Mouse (Mus musculus): ENCODE results near the gene Higd2a. TPM values are rescaled to one million over a fixed set of nuclear protein-coding genes. Genes with fewer than 3 reads are reported as not detected.

Gene Higd2a
- polyA plus RNA-seq, 1 experiment from 2014 or later = 127 TPM

- Histone ChIP-seq H3K9me3 (replicated peaks) (no peaks in the 10 kb centered on the region), H3K4me1 (peaks cover 32% of the 10 kb centered on the region), H3K4me3 (no peak overlapping the region), H3K9ac (no peak overlapping the region), H3K27me3 (replicated peaks) (no peaks in the 10 kb centered on the region; the same call in 1 of the 2 replicates), H3K4me2 (no peak overlapping the region), H3K36me3 (no peaks in the 10 kb centered on the region), H3K27ac (no peak overlapping the region)
- no peak for ATAC-seq
- WGBS (ENCODE audit: insufficient replicate concordance) = 37% methylated on average over 5 of the region's 5 CpGs
Measured at GRCm38 (mm10) chr13:54568380-54568779, 21.6 kb upstream of the Higd2a start.

GRCm38 (mm10) chr13:54569282-54569681 lies 20.7 kb upstream of the Higd2a start:
- H3K36me3 ChIP-seq = no peaks in the 10 kb centered on the region
- H3K4me3 ChIP-seq = no peak overlapping the region
- H3K27ac ChIP-seq = no peak overlapping the region
- WGBS (ENCODE audit: insufficient replicate concordance) = 38% methylated on average over 1 of the region's 1 CpGs
- no peak for ATAC-seq
- no peaks in the 10 kb centered on the region for H3K9me3 ChIP-seq (replicated peaks)
- H3K9ac ChIP-seq = no peak overlapping the region
- H3K4me1 ChIP-seq = peaks cover 30% of the 10 kb centered on the region
- no peaks in the 10 kb centered on the region; the same call in 1 of the 2 replicates for H3K27me3 ChIP-seq (replicated peaks)
- H3K4me2 ChIP-seq = no peak overlapping the region

GRCm38 (mm10) chr13:54570736-54571135 lies 19.3 kb upstream of the Higd2a start:
- no peak overlapping the region for H3K9ac ChIP-seq
- H3K4me2 ChIP-seq = no peak overlapping the region
- H3K4me1 ChIP-seq = peaks cover 36% of the 10 kb centered on the region
- no peaks in the 10 kb centered on the region; the same call in 1 of the 2 replicates for H3K27me3 ChIP-seq (replicated peaks)
- 67% methylated on average over 4 of the region's 4 CpGs for WGBS (ENCODE audit: insufficient replicate concordance)
- H3K27ac ChIP-seq = no peak overlapping the region
- no peak for ATAC-seq
- no peaks in the 10 kb centered on the region for H3K9me3 ChIP-seq (replicated peaks)
- no peaks in the 10 kb centered on the region for H3K36me3 ChIP-seq
- H3K4me3 ChIP-seq = no peak overlapping the region

- Histone ChIP-seq H3K4me1 (peaks cover 34% of the 10 kb centered on the region), H3K27me3 (replicated peaks) (no peaks in the 10 kb centered on the region; the same call in 1 of the 2 replicates), H3K9ac (no peak overlapping the region), H3K4me3 (no peak overlapping the region), H3K27ac (no peak overlapping the region), H3K36me3 (no peaks in the 10 kb centered on the region), H3K4me2 (no peak overlapping the region), H3K9me3 (replicated peaks) (no peaks in the 10 kb centered on the region)
- WGBS (ENCODE audit: insufficient replicate concordance) = 50% methylated on average over 2 of the region's 2 CpGs
- ATAC-seq = no peak
Measured at GRCm38 (mm10) chr13:54571637-54572036, 18.4 kb upstream of the Higd2a start.

GRCm38 (mm10) chr13:54572621-54573020 lies 17.4 kb upstream of the Higd2a start:
- H3K4me1 ChIP-seq = peaks cover 34% of the 10 kb centered on the region
- no peaks in the 10 kb centered on the region for H3K36me3 ChIP-seq
- no peaks in the 10 kb centered on the region; the same call in 1 of the 2 replicates for H3K27me3 ChIP-seq (replicated peaks)
- no peak overlapping the region for H3K27ac ChIP-seq
- WGBS (ENCODE audit: insufficient replicate concordance) = 64% methylated on average over 4 of the region's 4 CpGs
- H3K4me2 ChIP-seq = no peak overlapping the region
- no peak overlapping the region for H3K9ac ChIP-seq
- ATAC-seq = no peak
- H3K9me3 ChIP-seq (replicated peaks) = no peaks in the 10 kb centered on the region
- no peak overlapping the region for H3K4me3 ChIP-seq

GRCm38 (mm10) chr13:54574854-54575481 lies 15.0 kb upstream of the Higd2a start, which contains the start of gene Arl10:
TSS of gene Arl10 (plus strand) at chr13:54575015.
- WGBS (ENCODE audit: insufficient replicate concordance) = under 1% methylated on average over 55 of the region's 55 CpGs
- peak within 1 kb of the TSS; percentile 77 for H3K9ac ChIP-seq
- ATAC-seq = peak; percentile 81
- H3K27ac ChIP-seq = peak within 1 kb of the TSS; percentile 64
- peak within 1 kb of the TSS; percentile 94 for H3K4me2 ChIP-seq
- peaks cover 16% of the 10 kb centered on the region for H3K36me3 ChIP-seq
- H3K4me1 ChIP-seq = peaks cover 41% of the 10 kb centered on the region
- H3K9me3 ChIP-seq (replicated peaks) = no peaks in the 10 kb centered on the region
- H3K27me3 ChIP-seq (replicated peaks) = no peaks in the 10 kb centered on the region; the same call in 1 of the 2 replicates
- H3K4me3 ChIP-seq = peak within 1 kb of the TSS; percentile 74

GRCm38 (mm10) chr13:54575489-54575888 lies 14.5 kb upstream of the Higd2a start:
- Histone ChIP-seq H3K4me3 (peak overlapping the region; percentile 74), H3K9me3 (replicated peaks) (no peaks in the 10 kb centered on the region), H3K4me2 (peak overlapping the region; percentile 94), H3K36me3 (peaks cover 19% of the 10 kb centered on the region), H3K9ac (peak overlapping the region; percentile 77), H3K4me1 (peaks cover 41% of the 10 kb centered on the region), H3K27ac (peak overlapping the region; percentile 64; the same call in 1 of the 2 replicates), H3K27me3 (replicated peaks) (no peaks in the 10 kb centered on the region; the same call in 1 of the 2 replicates)
- WGBS (ENCODE audit: insufficient replicate concordance) = 5% methylated on average over 19 of the region's 19 CpGs
- no peak for ATAC-seq

- peaks cover 41% of the 10 kb centered on the region for H3K4me1 ChIP-seq
- ATAC-seq = no peak
- H3K27me3 ChIP-seq (replicated peaks) = no peaks in the 10 kb centered on the region; the same call in 1 of the 2 replicates
- no peak overlapping the region for H3K4me3 ChIP-seq
- H3K36me3 ChIP-seq = peaks cover 43% of the 10 kb centered on the region
- no peaks in the 10 kb centered on the region for H3K9me3 ChIP-seq (replicated peaks)
- H3K4me2 ChIP-seq = 0 out of 2 replicates have a peak overlapping the region, but pooled peaks have one; percentile 5
- no peak overlapping the region for H3K27ac ChIP-seq
- 62% methylated on average over 21 of the region's 21 CpGs for WGBS (ENCODE audit: insufficient replicate concordance)
- H3K9ac ChIP-seq = no peak overlapping the region
Measured at GRCm38 (mm10) chr13:54577652-54578507, 12.1 kb upstream of the Higd2a start.

GRCm38 (mm10) chr13:54581385-54581784 lies 8.6 kb upstream of the Higd2a start:
- Histone ChIP-seq H3K4me2 (no peak overlapping the region), H3K4me1 (peaks cover 14% of the 10 kb centered on the region), H3K4me3 (no peak overlapping the region), H3K27ac (no peak overlapping the region), H3K36me3 (peaks cover 78% of the 10 kb centered on the region), H3K9me3 (replicated peaks) (no peaks in the 10 kb centered on the region), H3K27me3 (replicated peaks) (no peaks in the 10 kb centered on the region), H3K9ac (no peak overlapping the region)
- ATAC-seq = no peak
- WGBS (ENCODE audit: insufficient replicate concordance) = 87% methylated on average over 2 of the region's 2 CpGs

GRCm38 (mm10) chr13:54582126-54582525 lies 7.9 kb upstream of the Higd2a start:
- no peak overlapping the region for H3K4me2 ChIP-seq
- ATAC-seq = no peak
- no peaks in the 10 kb centered on the region for H3K9me3 ChIP-seq (replicated peaks)
- WGBS (ENCODE audit: insufficient replicate concordance) = 72% methylated on average over 10 of the region's 10 CpGs
- H3K36me3 ChIP-seq = peaks cover 85% of the 10 kb centered on the region
- no peak overlapping the region for H3K9ac ChIP-seq
- peaks cover 14% of the 10 kb centered on the region for H3K4me1 ChIP-seq
- no peaks in the 10 kb centered on the region for H3K27me3 ChIP-seq (replicated peaks)
- H3K4me3 ChIP-seq = no peak overlapping the region
- no peak overlapping the region for H3K27ac ChIP-seq

GRCm38 (mm10) chr13:54582860-54583259 lies 7.1 kb upstream of the Higd2a start:
- no peak for ATAC-seq
- H3K4me1 ChIP-seq = peaks cover 11% of the 10 kb centered on the region
- no peak overlapping the region for H3K4me2 ChIP-seq
- H3K4me3 ChIP-seq = no peak overlapping the region
- WGBS (ENCODE audit: insufficient replicate concordance) = 74% methylated on average over 5 of the region's 5 CpGs
- H3K9ac ChIP-seq = no peak overlapping the region
- H3K36me3 ChIP-seq = peaks cover 93% of the 10 kb centered on the region
- H3K27me3 ChIP-seq (replicated peaks) = no peaks in the 10 kb centered on the region
- no peak overlapping the region for H3K27ac ChIP-seq
- no peaks in the 10 kb centered on the region for H3K9me3 ChIP-seq (replicated peaks)

- peaks cover 11% of the 10 kb centered on the region for H3K4me1 ChIP-seq
- no peak overlapping the region for H3K4me2 ChIP-seq
- no peak overlapping the region for H3K4me3 ChIP-seq
- H3K36me3 ChIP-seq = peaks cover 75% of the 10 kb centered on the region
- no peaks in the 10 kb centered on the region for H3K9me3 ChIP-seq (replicated peaks)
- H3K27me3 ChIP-seq (replicated peaks) = no peaks in the 10 kb centered on the region
- no peak overlapping the region for H3K9ac ChIP-seq
- 84% methylated on average over 11 of the region's 11 CpGs for WGBS (ENCODE audit: insufficient replicate concordance)
- no peak overlapping the region for H3K27ac ChIP-seq
- no peak for ATAC-seq
Measured at GRCm38 (mm10) chr13:54585831-54586230, 4.2 kb upstream of the Higd2a start.

Measured in liver, embryonic 12.5 days (tissue).